Mouse (Mus musculus) lung, postnatal 0 days (tissue): ENCODE results near the gene Olfr1393. TPM values are rescaled to one million over a fixed set of nuclear protein-coding genes. Genes with fewer than 3 reads are reported as not detected.

Source experiments
- ATAC-seq: fragments of 200-750 bp; cut with Nextera tagmentation; 2 replicates; pipeline ENCODE4 v1.8.0; 2017; ENCODE audit warnings: moderate library complexity
- DNase-seq: peaks from one replicate; pipeline ENCODE4 v3.0.0-alpha.2; 2016; ENCODE audit warnings: low spot score
- H3K27ac ChIP-seq: fragments of 300-500 bp; sonication (generic); 2 replicates; pipeline ENCODE4 v1.5.1; 2014; ENCODE audit warnings: antibody characterized with exemption, mild to moderate bottlenecking, low read length, mixed read lengths
- H3K27me3 ChIP-seq: fragments of 300-500 bp; sonication (generic); replicated peaks from 2 replicates; pipeline ENCODE4 v1.6.1; 2014; ENCODE audit warnings: low read length, mixed read lengths; ENCODE audit not compliant: insufficient read depth
- H3K36me3 ChIP-seq: fragments of 300-500 bp; sonication (generic); 2 replicates; pipeline ENCODE4 v1.6.1; 2014; ENCODE audit warnings: low read length, mixed read lengths; ENCODE audit not compliant: insufficient read depth
- H3K4me1 ChIP-seq: fragments of 300-500 bp; sonication (generic); 2 replicates; pipeline ENCODE4 v1.6.1; 2014; ENCODE audit warnings: antibody characterized with exemption, low read depth, low read length, mixed read lengths; ENCODE audit not compliant: insufficient read depth
- H3K4me2 ChIP-seq: fragments of 300-500 bp; sonication (generic); replicated peaks from 2 replicates; pipeline ENCODE4 v1.6.1; 2014; ENCODE audit warnings: low read depth, mild to moderate bottlenecking, low read length, moderate library complexity, mixed read lengths
- H3K4me3 ChIP-seq: fragments of 300-500 bp; sonication (generic); 2 replicates; pipeline ENCODE4 v1.5.1; 2014; ENCODE audit warnings: low read depth, low read length
- H3K9ac ChIP-seq: fragments of 300-500 bp; sonication (generic); replicated peaks from 2 replicates; pipeline ENCODE4 v1.6.1; 2014; ENCODE audit warnings: low read depth, mild to moderate bottlenecking
- H3K9me3 ChIP-seq: fragments of 300-500 bp; sonication (generic); 2 replicates; pipeline ENCODE4 v1.6.1; 2016; ENCODE audit warnings: low read length, mixed read lengths
- CTCF ChIP-seq: IDR thresholded peaks from 2 replicates; pipeline ENCODE4 v1.5.1; 2016; ENCODE audit warnings: antibody characterized with exemption, mild to moderate bottlenecking
- EP300 ChIP-seq: IDR thresholded peaks from 2 replicates; pipeline ENCODE4 v1.6.1; 2016; ENCODE audit warnings: antibody characterized with exemption, mild to moderate bottlenecking, control low read depth
- WGBS: fragments of 180-500 bp; shearing (Covaris S2); extraction: QIAGEN DNeasy Blood & Tissue Kit; methylation state at CpG from one replicate; pipeline ENCODE4 v1.1.7; 2014; 5-methylcytosine and 5-hydroxymethylcytosine counted together
- polyA plus RNA-seq: library from polyadenylated mRNA; unstranded; fragments of >200 nt; fragmentation: Nextera tagmentation; extraction: Ambion mirVana; gene quantifications from 2 replicates; pipeline ENCODE4 v1.2.1, GENCODE M21; 2015

Gene Olfr1393
- polyA plus RNA-seq, 1 experiment from 2014 or later = not detected

- H3K27ac ChIP-seq = peak overlapping the region; percentile 95
- no peak for TF ChIP-seq EP300
- TF ChIP-seq CTCF = no peak
- H3K9ac ChIP-seq = no peak overlapping the region
- peak overlapping the region; percentile 64; the same call in 1 of the 2 replicates for H3K4me2 ChIP-seq
- DNase-seq (peak; percentile 70), ATAC-seq (no peak)
- H3K9me3 ChIP-seq = no peaks in the 10 kb centered on the region
- WGBS = 18% methylated on average over 12 of the region's 12 CpGs
- H3K27me3 ChIP-seq = no peaks in the 10 kb centered on the region
- H3K4me1 ChIP-seq = peaks cover 36% of the 10 kb centered on the region
- no peaks in the 10 kb centered on the region for H3K36me3 ChIP-seq
- no peak overlapping the region for H3K4me3 ChIP-seq
These were observed 32.3 kb upstream of the Olfr1393 start for GRCm38 (mm10) chr11:49245634-49246415.

GRCm38 (mm10) chr11:49246523-49246922, 31.6 kb upstream of the Olfr1393 start:
- Histone ChIP-seq H3K4me2 (no peak overlapping the region), H3K27ac (peak overlapping the region; percentile 95; the same call in 1 of the 2 replicates)
- WGBS = 86% methylated on average over 4 of the region's 4 CpGs

DNA sequence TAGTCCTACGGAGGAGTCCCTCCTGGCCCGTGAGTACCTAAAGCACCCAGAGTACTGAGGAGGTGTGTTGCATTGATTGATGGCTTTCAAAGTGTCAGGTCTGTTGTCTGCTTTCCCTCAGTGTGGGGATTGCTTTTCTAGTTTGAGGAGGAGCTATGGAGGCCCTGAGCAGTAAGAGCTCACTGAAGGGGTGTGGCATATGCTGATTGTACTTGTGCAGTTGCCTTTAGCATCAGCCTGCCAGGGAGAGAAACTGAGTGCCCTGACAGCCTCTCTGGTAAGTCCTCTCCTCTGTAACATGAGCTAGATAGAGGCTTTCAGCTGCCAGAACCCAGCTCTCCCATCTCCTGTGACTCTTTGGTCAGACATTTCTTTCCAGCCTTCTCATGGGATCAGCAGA, 30.8 kb upstream of the Olfr1393 start:
- Histone ChIP-seq H3K27me3 (no peaks in the 10 kb centered on the region), H3K36me3 (no peaks in the 10 kb centered on the region), H3K4me1 (peaks cover 36% of the 10 kb centered on the region), H3K4me2 (no peak overlapping the region), H3K9ac (no peak overlapping the region), H3K9me3 (no peaks in the 10 kb centered on the region), H3K4me3 (no peak overlapping the region), H3K27ac (peak overlapping the region; percentile 96)
- DNase-seq (no peak), ATAC-seq (no peak)
- TF ChIP-seq EP300 = no peak
- TF ChIP-seq CTCF = no peak
- 50% methylated on average over 2 of the region's 2 CpGs for WGBS

More at GRCm38 (mm10) chr11:49246523-49246922, 31.6 kb upstream of the Olfr1393 start:
- H3K36me3 ChIP-seq = no peaks in the 10 kb centered on the region
- TF ChIP-seq CTCF (no peak), EP300 (no peak)
- peaks cover 36% of the 10 kb centered on the region for H3K4me1 ChIP-seq
- H3K27me3 ChIP-seq = no peaks in the 10 kb centered on the region
- H3K9ac ChIP-seq = no peak overlapping the region
- DNase-seq (no peak), ATAC-seq (no peak)
- no peaks in the 10 kb centered on the region for H3K9me3 ChIP-seq
- H3K4me3 ChIP-seq = no peak overlapping the region

GRCm38 (mm10) chr11:49248226-49248973, 29.7 kb upstream of the Olfr1393 start:
- ATAC-seq (peak; percentile 13), DNase-seq (peak; percentile 88)
- Histone ChIP-seq H3K27me3 (no peaks in the 10 kb centered on the region), H3K27ac (peak overlapping the region; percentile 96), H3K9ac (no peak overlapping the region), H3K9me3 (no peaks in the 10 kb centered on the region), H3K4me2 (peak overlapping the region; percentile 65; the same call in 1 of the 2 replicates), H3K4me3 (no peak overlapping the region), H3K36me3 (no peaks in the 10 kb centered on the region), H3K4me1 (peaks cover 41% of the 10 kb centered on the region)
- 29% methylated on average over 6 of the region's 6 CpGs for WGBS
- peak; percentile 74 for TF ChIP-seq EP300
- no peak for TF ChIP-seq CTCF

DNA sequence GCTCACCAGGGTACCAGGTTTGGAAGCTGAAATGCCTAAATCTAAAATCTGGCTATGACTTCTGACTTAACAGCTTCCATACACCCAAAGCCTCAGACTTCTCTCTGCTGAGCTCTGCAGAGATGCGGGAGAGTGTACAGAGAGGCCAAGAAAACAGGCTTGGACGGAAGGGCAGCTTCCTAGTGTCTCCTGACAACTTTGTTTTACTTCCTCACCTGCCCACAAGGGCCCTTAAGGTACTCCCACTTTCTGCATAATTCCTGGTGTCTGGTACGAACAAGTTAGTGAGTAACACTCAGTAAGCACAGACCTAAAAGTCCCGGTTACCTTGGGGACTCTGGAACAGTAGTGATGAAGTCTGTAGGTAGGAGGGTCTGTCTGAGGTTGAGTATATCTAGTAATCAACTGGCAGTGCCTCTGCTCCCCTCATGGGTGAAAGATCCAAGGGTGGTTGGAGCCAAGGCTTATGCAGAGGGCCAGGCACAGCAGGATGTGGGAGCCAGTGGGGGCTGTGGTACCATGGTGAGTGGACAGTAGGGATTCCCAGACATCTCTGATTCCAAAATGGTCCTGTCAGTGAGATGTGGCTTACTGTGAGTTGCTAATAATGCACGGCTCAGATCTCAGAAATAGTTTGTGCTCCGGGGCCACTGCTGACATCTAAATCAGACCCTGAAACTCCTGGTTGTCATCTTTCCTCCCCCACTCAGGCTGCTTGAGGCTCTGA, 29.0 kb upstream of the Olfr1393 start:
- Histone ChIP-seq H3K27me3 (no peaks in the 10 kb centered on the region), H3K9ac (no peak overlapping the region), H3K36me3 (no peaks in the 10 kb centered on the region), H3K4me2 (peak overlapping the region; percentile 65), H3K9me3 (no peaks in the 10 kb centered on the region), H3K4me3 (no peak overlapping the region), H3K27ac (peak overlapping the region; percentile 96), H3K4me1 (peaks cover 41% of the 10 kb centered on the region)
- no peak for ATAC-seq
- TF ChIP-seq EP300 (no peak), CTCF (peak; percentile 1; the same call in 1 of the 2 replicates)
- DNase-seq = no peak
- 34% methylated on average over 6 of the region's 6 CpGs for WGBS
